Mouse (Mus musculus) left cerebral cortex, adult 18-20 months (tissue): ENCODE data around the gene Mtmr3. TPM values are rescaled to one million over a fixed set of nuclear protein-coding genes. Genes with fewer than 3 reads are reported as not detected.

Experiments
- DNase-seq, 2 experiments: peaks; one replicate each; pipeline ENCODE4 v3.0.0; 2021 to 2022; ENCODE audit warnings: low spot score in 2 of 2, mixed read lengths in 1 of 2
- total RNA-seq, 2 experiments: library from RNA; stranded (reverse); gene quantifications; 2 replicates each; pipeline ENCODE4 v1.2.3; 2021

Mtmr3 gene
- total RNA-seq, 2 experiments from 2014 or later, result 70.7 to 71.3 TPM

- no peak for DNase-seq
Observed at GRCm38 (mm10) chr11:4469091-4469490, 125.6 kb downstream of the Mtmr3 start.

- DNase-seq, result no peak
Observed at GRCm38 (mm10) chr11:4467436-4467835, 127.2 kb downstream of the Mtmr3 start.

DNA sequence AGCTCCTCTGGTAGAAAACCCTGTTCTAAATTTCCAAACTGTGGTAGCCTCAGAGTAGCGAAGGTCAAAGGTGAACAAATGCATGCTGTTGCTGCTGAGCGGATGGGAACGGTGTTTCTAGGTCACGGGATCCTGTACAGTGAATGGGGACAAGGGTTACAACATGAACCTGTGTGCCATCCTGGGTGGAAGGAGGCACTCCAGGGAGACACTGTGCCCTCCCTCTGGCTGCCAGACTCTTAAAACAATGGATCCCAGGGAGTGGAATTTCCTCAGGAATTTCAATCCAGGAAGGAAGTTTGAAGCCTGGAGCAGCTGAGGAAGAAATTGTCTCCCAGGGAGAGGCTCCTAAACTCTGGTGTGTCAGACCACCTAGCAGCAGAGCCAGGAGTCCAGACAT lies 128.5 kb downstream of the Mtmr3 start:
- DNase-seq, result no peak

DNA sequence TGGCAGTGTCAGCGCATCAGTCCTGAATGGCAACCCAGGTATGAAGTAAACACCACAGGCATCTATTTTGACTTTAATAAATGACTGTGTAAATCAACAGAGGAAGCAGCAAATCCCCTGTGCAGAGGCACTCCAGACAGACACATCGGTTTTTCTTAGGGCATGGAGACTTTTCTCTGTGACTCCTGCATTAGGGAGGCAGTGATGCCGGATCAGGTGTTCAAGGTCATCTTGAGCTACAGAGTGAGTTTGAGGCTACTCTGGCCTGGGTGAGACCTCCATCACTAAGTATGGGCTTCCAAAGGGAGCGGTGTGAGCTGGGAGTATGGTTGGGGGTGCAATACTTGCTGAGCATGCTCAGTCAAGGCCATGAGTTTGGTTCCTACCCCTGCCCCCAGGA lies 130.0 kb downstream of the Mtmr3 start:
- DNase-seq, result no peak

- no peak for DNase-seq
Observed at GRCm38 (mm10) chr11:4464186-4464585, 130.5 kb downstream of the Mtmr3 start.

DNA sequence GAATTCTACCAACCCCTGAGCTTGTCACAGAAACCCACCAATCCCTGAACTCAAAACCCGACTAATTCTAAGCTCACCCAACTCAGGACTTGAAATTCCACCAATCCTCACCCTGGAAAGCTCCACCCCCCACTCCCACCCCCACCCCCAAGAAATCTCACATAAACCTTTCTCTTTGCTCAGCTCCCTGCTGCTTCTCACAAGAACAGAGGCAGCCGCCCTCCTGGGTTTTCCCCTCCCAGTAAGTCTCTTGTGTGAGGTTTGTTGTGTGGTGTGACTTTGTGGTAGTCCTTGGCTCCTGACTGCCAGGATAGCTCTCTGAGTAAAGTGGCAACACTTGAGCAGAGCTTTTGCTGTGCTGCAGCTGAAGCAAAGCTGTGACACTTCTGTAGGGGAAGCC lies 131.8 kb downstream of the Mtmr3 start:
- no peak for DNase-seq

DNA sequence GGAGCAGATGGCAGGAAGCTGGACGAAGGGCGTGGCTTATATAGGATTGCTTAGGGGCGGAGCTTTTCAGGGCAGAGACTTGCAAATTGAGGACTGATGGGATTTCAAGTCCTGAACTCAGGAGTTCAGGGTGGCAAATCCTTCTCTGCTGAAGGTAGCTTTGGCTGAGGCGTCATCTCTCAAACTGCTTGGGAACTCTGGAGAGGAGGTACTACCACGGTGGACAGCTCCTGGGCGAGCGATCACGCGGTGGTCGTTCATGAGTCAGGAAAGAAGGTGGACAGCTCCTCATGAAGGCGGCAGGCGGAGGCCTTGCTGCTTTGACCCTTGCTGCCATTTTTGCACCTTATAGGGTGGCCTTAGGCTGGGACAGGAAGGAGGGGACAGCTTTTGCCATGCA lies 133.5 kb downstream of the Mtmr3 start:
- DNase-seq, result no peak

GRCm38 (mm10) chr11:4460615-4461014 lies 134.0 kb downstream of the Mtmr3 start:
- DNase-seq, result no peak

GRCm38 (mm10) chr11:4454895-4455535 lies 139.6 kb downstream of the Mtmr3 start:
- no peak for DNase-seq

DNA sequence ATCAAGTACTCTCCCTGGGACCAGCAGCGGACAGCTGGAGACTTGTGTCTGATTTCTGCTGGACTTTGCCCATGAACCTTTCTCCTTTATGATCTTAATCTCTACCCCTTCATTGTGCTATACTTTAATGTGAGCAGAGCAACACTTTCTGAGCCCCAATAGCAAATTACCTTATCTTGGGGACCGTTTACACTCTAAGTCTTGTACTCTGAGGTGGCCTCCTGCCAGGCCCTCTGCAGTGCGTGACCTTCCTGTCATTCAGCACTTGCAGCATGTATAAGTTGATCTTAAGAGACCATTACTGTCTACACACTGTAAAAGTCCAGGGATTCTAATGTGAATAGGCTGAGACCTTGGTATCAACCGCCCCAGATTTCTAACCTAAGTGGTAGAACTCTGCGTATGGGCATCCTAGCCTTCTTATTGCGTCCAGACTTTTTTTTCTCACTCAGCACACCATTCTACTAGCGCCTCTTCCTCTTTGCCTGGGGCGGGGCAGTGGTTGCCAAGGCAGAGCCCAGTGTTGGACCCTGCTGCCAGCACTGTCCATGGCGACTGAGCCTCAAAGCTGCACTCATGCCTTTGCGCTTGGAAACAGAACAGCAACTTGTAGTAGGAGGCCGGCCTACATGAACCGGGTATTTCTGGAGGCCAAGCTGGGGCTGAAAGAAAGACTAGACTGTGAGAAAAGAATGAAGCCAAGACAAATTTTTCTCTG lies 142.0 kb downstream of the Mtmr3 start:
- no peak for DNase-seq

- DNase-seq, result peak; percentile 54 to 67
Observed at GRCm38 (mm10) chr11:4451116-4451515, 143.5 kb downstream of the Mtmr3 start.

DNA sequence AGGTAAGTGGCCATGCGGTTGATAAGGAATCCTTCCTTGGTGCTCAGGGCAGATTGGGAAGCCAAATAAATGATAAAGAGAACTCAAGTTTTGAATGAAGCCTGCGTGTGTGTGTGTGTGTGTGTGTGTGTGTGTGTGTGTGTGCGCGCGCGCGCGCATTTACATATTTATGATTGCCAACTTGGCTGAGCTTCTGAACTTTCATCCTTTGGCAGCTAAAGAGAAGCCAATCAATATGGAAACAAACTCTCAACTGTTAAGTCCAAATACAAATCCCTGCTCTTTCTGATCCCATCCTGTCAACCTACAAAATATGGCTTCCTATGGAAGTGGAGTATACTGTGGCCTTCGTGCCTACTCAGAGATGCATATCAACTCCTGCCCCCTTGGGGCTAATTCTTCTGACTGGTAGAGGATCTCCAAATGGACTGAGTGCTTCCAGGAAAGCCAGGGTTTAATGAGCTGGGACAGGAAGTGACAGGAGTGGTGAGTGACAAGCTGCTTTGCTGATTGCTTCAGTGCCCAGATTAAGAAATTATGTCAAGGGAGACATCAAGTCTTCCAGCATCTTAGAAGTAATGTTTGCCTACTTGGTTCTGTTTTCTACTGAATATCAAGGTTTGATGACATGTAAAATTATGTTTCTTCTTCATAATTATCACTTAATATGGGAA lies 148.3 kb downstream of the Mtmr3 start:
- no peak for DNase-seq

- no peak for DNase-seq
Observed at GRCm38 (mm10) chr11:4442280-4442679, 152.4 kb downstream of the Mtmr3 start.

DNA sequence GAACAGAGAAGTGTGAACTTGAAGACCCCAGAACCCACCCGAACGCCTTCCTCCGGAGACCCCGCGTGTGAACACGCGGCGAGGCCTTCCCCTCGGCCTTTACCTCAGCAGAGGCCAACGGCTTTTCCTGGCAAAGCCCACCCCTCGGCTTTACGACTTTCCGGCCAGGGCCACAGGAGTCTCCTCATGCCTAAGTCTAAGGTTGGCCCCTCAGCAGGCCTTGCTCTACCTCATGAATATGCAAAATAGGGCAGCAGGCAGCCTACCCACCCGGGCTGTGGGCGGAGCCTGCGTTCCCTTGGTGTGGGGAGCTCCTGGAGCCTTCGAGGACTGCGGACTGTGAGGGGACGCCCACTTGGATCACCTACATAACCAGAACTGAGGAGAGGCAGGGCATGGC lies 153.7 kb downstream of the Mtmr3 start, which contains the start of gene Hormad2:
TSS of gene Hormad2 (minus strand) at position 128 of the 400 bp plus-strand sequence.
- no peak for DNase-seq

- no peak for DNase-seq
Observed at GRCm38 (mm10) chr11:4438211-4438610, 156.5 kb downstream of the Mtmr3 start.

DNA sequence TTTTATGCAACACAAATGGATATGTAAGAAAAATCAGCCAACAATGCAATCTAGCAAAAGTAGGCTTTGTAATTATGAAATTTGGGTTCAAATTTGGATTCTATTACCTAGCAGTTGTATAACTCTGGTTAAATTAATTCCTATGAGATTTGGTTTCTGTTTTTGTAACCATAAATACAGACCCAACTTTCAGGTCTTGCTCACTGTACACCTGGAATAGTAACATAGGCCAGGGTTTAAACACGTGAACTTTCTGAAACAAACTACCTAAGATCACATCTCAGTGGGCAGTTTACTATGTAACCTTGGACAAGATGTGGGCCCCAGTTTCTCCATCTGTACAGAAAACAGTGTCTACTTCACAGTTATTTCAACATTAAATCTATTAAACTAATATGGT lies 157.3 kb downstream of the Mtmr3 start:
- no peak for DNase-seq

DNA sequence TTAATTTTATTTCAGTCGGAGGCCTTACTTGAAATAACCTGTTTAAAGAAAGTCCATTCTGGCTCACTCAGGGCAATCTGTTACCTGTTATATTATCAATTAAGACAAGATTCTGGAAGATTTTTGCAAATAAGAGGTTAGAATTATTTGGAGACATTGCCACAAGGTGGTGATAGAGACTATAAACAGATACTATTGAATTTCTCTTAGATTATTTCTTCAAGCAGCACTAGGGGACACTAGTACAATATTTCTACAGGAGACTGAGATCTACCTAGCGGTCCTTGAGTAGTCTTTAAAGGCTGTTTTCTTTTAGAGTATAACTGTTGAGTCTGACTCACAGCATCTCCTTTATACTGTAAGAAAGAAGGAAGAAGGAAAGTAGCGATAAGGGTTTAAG lies 158.0 kb downstream of the Mtmr3 start:
- no peak for DNase-seq

GRCm38 (mm10) chr11:4434461-4434860 lies 160.2 kb downstream of the Mtmr3 start:
- no peak for DNase-seq
